In the genomic region with DNA sequence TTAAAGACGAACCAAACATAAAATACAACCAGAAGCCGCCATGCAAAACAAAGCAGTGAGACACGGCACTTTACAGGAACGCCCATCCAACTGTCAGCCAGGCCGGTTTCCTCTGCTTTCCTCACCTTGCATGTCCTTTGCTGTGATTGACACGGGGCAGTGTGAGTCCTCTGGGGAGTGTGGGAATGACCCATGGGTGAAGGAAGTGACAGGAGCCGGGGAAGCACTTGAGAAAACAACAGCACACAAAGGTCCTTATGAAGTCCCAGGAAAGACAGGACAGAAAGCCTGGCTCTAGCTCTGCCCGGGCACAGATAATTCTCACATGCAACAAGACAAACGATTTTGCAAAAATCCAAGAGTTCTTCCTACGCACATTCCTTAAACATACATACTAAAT, we compare ENCODE assay signal across 17 mouse cellular contexts.
DNase-seq lines count a peak whose midpoint lies in the region; ATAC-seq and TF ChIP-seq lines count a peak whose summit lies in the region.
"Had no signal": no experiment of that assay in that cellular context is flagged by ENCODE, and none has a peak within 500 bp of the region (broad histone marks: within the 10 kb centered on the region; RNA-seq: fewer than 3 reads in every experiment).

No protein-coding gene starts in this region.

- H3K9ac ChIP-seq in limb, embryonic 12.5 days (replicated peaks), result no peak overlapping the region
- no peak overlapping the region for H3K9ac ChIP-seq in heart, embryonic 12.5 days
- H3K9ac ChIP-seq: hindbrain, embryonic 12.5 days; intestine, embryonic 15.5 days; liver, postnatal 0 days had no signal

- DNase-seq in gastrocnemius, adult 2 months, result peak; percentile 48
- no peak for DNase-seq in gastrocnemius, postnatal 36 days
- DNase-seq in limb, embryonic 10.5 days (ENCODE audit: low spot score), result no peak
- DNase-seq in thymus, adult 18-20 months, result no peak
- DNase-seq in spleen, postnatal 14 days (ENCODE audit: low spot score in 2 of 2), result no peak
- DNase-seq: cerebellum, adult 11-12 months; cerebellum, postnatal 25 days; kidney, postnatal 14 days; liver, postnatal 0 days; lung, postnatal 36 days; right cerebral cortex, adult 18-20 months; thymus, adult 2 months had no signal

- no peak for TF ChIP-seq CTCF in gastrocnemius, adult 2 months (IDR thresholded peaks at IDR 0.05)

- intact Hi-C loops in gastrocnemius, adult 2 months (cut with DNase I), result no loop called here
- intact Hi-C loops in gastrocnemius, postnatal 36 days (cut with DNase I), result no loop called here

- H3K27me3 ChIP-seq in limb, embryonic 12.5 days, result no peaks in the 10 kb centered on the region
- no peaks in the 10 kb centered on the region for H3K27me3 ChIP-seq in limb, embryonic 10.5 days (ENCODE audit: low read depth, poor library complexity, severe bottlenecking)
- H3K27me3 ChIP-seq in heart, embryonic 12.5 days (replicated peaks), result no peaks in the 10 kb centered on the region
- H3K27me3 ChIP-seq: hindbrain, embryonic 12.5 days; intestine, embryonic 15.5 days; Patski had no signal

- no peak for ATAC-seq in limb, embryonic 12.5 days (ENCODE audit: insufficient number of reproducible peaks, insufficient read depth, low FRiP score, low TSS enrichment, low read depth)
- ATAC-seq in heart, embryonic 12.5 days (ENCODE audit: insufficient number of reproducible peaks, low FRiP score), result no peak
- ATAC-seq: intestine, embryonic 15.5 days; liver, postnatal 0 days; Patski had no signal

- no peaks in the 10 kb centered on the region for H3K36me3 ChIP-seq in limb, embryonic 12.5 days
- no peaks in the 10 kb centered on the region for H3K36me3 ChIP-seq in limb, embryonic 10.5 days
- no peaks in the 10 kb centered on the region for H3K36me3 ChIP-seq in heart, embryonic 12.5 days
- H3K36me3 ChIP-seq: hindbrain, embryonic 12.5 days; intestine, embryonic 15.5 days had no signal

- peak overlapping the region; percentile 72 for H3K27ac ChIP-seq in gastrocnemius, adult 2 months
- H3K27ac ChIP-seq in limb, embryonic 12.5 days, result peak overlapping the region; percentile 51; the same call in 1 of the 2 replicates
- no peak overlapping the region for H3K27ac ChIP-seq in limb, embryonic 10.5 days
- peak overlapping the region; percentile 26; the same call in 1 of the 2 replicates for H3K27ac ChIP-seq in heart, embryonic 12.5 days (ENCODE audit: poor library complexity, severe bottlenecking)
- H3K27ac ChIP-seq: hindbrain, embryonic 12.5 days; intestine, embryonic 15.5 days had no signal

- 0 out of 2 replicates have a peak overlapping the region, but pooled peaks have one; percentile 5 for H3K4me3 ChIP-seq in gastrocnemius, adult 2 months
- H3K4me3 ChIP-seq in limb, embryonic 12.5 days (replicated peaks), result no peak overlapping the region
- no peak overlapping the region for H3K4me3 ChIP-seq in limb, embryonic 10.5 days
- no peak overlapping the region for H3K4me3 ChIP-seq in heart, embryonic 12.5 days
- H3K4me3 ChIP-seq: hindbrain, embryonic 12.5 days; intestine, embryonic 15.5 days had no signal

- H3K4me2 ChIP-seq in limb, embryonic 12.5 days, result no peak overlapping the region
- peak overlapping the region; percentile 37 for H3K4me2 ChIP-seq in heart, embryonic 12.5 days
- H3K4me2 ChIP-seq: hindbrain, embryonic 12.5 days; intestine, embryonic 15.5 days had no signal

- 71% methylated on average over 10 of the region's 10 CpGs for WGBS in limb, embryonic 12.5 days
- WGBS in limb, embryonic 10.5 days, result 77% methylated on average over 10 of the region's 10 CpGs
- WGBS in heart, embryonic 12.5 days, result 46% methylated on average over 10 of the region's 10 CpGs

- H3K4me1 ChIP-seq in limb, embryonic 12.5 days (replicated peaks), result 0 out of 2 replicates have a peak, but pooled peaks cover 7% of the 10 kb centered on the region
- peaks cover 4% of the 10 kb centered on the region; the same call in 1 of the 2 replicates for H3K4me1 ChIP-seq in limb, embryonic 10.5 days
- peaks cover 20% of the 10 kb centered on the region for H3K4me1 ChIP-seq in heart, embryonic 12.5 days (replicated peaks)
- H3K4me1 ChIP-seq: intestine, embryonic 15.5 days had no signal

- H3K9me3 ChIP-seq in limb, embryonic 12.5 days, result peaks cover 4% of the 10 kb centered on the region; the same call in 1 of the 2 replicates
- no peaks in the 10 kb centered on the region for H3K9me3 ChIP-seq in limb, embryonic 10.5 days (replicated peaks)
- H3K9me3 ChIP-seq in heart, embryonic 12.5 days (replicated peaks), result no peaks in the 10 kb centered on the region
- H3K9me3 ChIP-seq: intestine, embryonic 15.5 days had no signal
